Mouse (Mus musculus) heart, embryonic 12.5 days (tissue): ENCODE results near the gene Gm28372. TPM values are rescaled to one million over a fixed set of nuclear protein-coding genes. Genes with fewer than 3 reads are reported as not detected.

Experiments
- ATAC-seq: fragments of 200-750 bp; cut with Nextera tagmentation; 2 replicates; pipeline ENCODE4 v1.8.0; 2017; ENCODE audit warnings: moderate TSS enrichment, moderate library complexity; ENCODE audit not compliant: insufficient number of reproducible peaks, low FRiP score
- H3K27ac ChIP-seq: fragments of 300-500 bp; sonication (generic); 2 replicates; pipeline ENCODE4 v1.5.1; 2016; ENCODE audit warnings: mild to moderate bottlenecking, moderate library complexity; ENCODE audit not compliant: poor library complexity, severe bottlenecking
- H3K27me3 ChIP-seq: fragments of 300-500 bp; sonication (generic); replicated peaks from 2 replicates; pipeline ENCODE4 v1.6.1; 2016; ENCODE audit warnings: mild to moderate bottlenecking, moderate library complexity
- H3K36me3 ChIP-seq: fragments of 300-500 bp; sonication (generic); 2 replicates; pipeline ENCODE4 v1.6.1; 2016; ENCODE audit warnings: mild to moderate bottlenecking, moderate library complexity
- H3K4me1 ChIP-seq: fragments of 300-500 bp; sonication (generic); replicated peaks from 2 replicates; pipeline ENCODE4 v1.6.1; 2016; ENCODE audit warnings: mild to moderate bottlenecking
- H3K4me2 ChIP-seq: fragments of 300-500 bp; sonication (generic); 2 replicates; pipeline ENCODE4 v1.6.1; 2016; ENCODE audit warnings: mild to moderate bottlenecking, moderate library complexity
- H3K4me3 ChIP-seq: fragments of 300-500 bp; sonication (generic); 2 replicates; pipeline ENCODE4 v1.5.1; 2016; ENCODE audit warnings: mild to moderate bottlenecking
- H3K9ac ChIP-seq: fragments of 300-500 bp; sonication (generic); 2 replicates; pipeline ENCODE4 v1.6.1; 2016; ENCODE audit warnings: mild to moderate bottlenecking, moderate library complexity
- H3K9me3 ChIP-seq: fragments of 300-500 bp; sonication (generic); replicated peaks from 2 replicates; pipeline ENCODE4 v1.6.1; 2016; ENCODE audit warnings: mild to moderate bottlenecking, moderate library complexity
- WGBS: fragments of 180-500 bp; shearing (Covaris S2); methylation state at CpG from one replicate; pipeline ENCODE4 v1.1.7; 2016; 5-methylcytosine and 5-hydroxymethylcytosine counted together
- polyA plus RNA-seq: library from polyadenylated mRNA; unstranded; fragments of >200 nt; fragmentation: Nextera tagmentation; extraction: Ambion mirVana; gene quantifications from 2 replicates; pipeline ENCODE4 v1.2.1, GENCODE M21; 2016

The Gm28372 gene
- polyA plus RNA-seq, 1 experiment from 2014 or later: 0.09 TPM

DNA sequence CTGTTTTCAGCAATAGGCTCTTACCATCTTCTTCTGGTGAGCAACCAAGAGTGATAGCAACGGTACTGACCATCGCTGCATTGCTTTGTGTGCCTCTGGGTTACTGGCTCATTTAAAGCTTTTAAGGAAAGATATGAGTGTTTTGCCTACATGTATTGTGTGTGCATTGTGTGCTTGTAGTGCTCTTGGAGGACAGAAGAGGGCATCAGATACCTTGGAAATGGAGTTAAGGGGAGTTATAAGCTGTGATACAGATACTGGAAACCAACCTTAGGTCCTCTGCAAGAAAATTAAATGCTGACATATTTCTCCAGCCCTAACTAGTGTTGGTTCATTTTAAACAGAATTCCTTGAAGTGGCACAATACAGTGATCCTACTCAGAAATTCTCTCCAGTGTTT is 16.2 kb upstream of the Gm28372 start:
- H3K9ac ChIP-seq: no peak overlapping the region
- no peak for ATAC-seq
- WGBS: 72% methylated on average over 2 of the region's 2 CpGs
- peaks cover 4% of the 10 kb centered on the region; the same call in 1 of the 2 replicates for H3K27me3 ChIP-seq
- H3K9me3 ChIP-seq: 0 out of 2 replicates have a peak, but pooled peaks cover 5% of the 10 kb centered on the region
- H3K4me2 ChIP-seq: no peak overlapping the region
- no peaks in the 10 kb centered on the region for H3K4me1 ChIP-seq
- peaks cover 19% of the 10 kb centered on the region for H3K36me3 ChIP-seq
- no peak overlapping the region for H3K27ac ChIP-seq
- H3K4me3 ChIP-seq: no peak overlapping the region

- Histone ChIP-seq H3K4me1 (no peaks in the 10 kb centered on the region), H3K36me3 (peaks cover 33% of the 10 kb centered on the region), H3K27me3 (peaks cover 3% of the 10 kb centered on the region; the same call in 1 of the 2 replicates), H3K27ac (no peak overlapping the region), H3K9me3 (no peaks in the 10 kb centered on the region), H3K9ac (no peak overlapping the region), H3K4me2 (no peak overlapping the region), H3K4me3 (no peak overlapping the region)
- 78% methylated on average over 11 of the region's 11 CpGs for WGBS
- ATAC-seq: no peak
These were observed 13.9 kb upstream of the Gm28372 start for GRCm38 (mm10) chr2:130390993-130391625.

GRCm38 (mm10) chr2:130392836-130393235 is 12.2 kb upstream of the Gm28372 start:
- ATAC-seq: no peak
- H3K27ac ChIP-seq: no peak overlapping the region
- 0 out of 2 replicates have a peak, but pooled peaks cover 2% of the 10 kb centered on the region for H3K4me1 ChIP-seq
- WGBS: 77% methylated on average over 3 of the region's 3 CpGs
- no peak overlapping the region for H3K9ac ChIP-seq
- H3K27me3 ChIP-seq: no peaks in the 10 kb centered on the region
- H3K4me3 ChIP-seq: no peak overlapping the region
- no peak overlapping the region for H3K4me2 ChIP-seq
- H3K9me3 ChIP-seq: no peaks in the 10 kb centered on the region
- H3K36me3 ChIP-seq: peaks cover 33% of the 10 kb centered on the region

DNA sequence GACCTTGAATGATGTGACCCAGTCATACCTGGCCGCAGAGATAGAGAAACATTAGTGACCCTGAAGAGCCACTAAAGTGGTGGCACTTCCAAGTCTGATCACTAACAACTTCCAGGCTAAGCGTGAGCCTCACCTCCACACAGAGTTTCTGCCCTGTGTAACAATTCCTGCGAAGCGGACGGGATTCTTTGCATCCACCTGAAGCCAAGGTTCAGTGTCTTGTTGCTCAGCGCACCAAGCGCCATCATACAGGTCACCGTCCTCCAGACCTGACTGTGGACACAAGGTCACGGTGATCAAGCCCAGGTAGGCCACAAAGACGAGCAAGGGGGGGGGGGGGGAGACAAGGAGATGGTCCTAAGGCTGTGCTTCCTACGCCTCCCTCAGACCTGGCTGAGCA is 9.3 kb upstream of the Gm28372 start:
- Histone ChIP-seq H3K36me3 (peaks cover 33% of the 10 kb centered on the region), H3K4me3 (no peak overlapping the region)
- 87% methylated on average over 11 of the region's 11 CpGs for WGBS

GRCm38 (mm10) chr2:130397186-130397985 is 7.7 kb upstream of the Gm28372 start, which contains the start of gene Cpxm1:
Gene Cpxm1, minus strand, starts transcription at chr2:130397574.
- peak within 1 kb of the TSS; percentile 81 for H3K9ac ChIP-seq
- 0 out of 2 replicates have a peak, but pooled peaks cover 6% of the 10 kb centered on the region for H3K4me1 ChIP-seq
- H3K27ac ChIP-seq: 0 out of 2 replicates have a peak within 1 kb of the TSS, but pooled peaks have one; percentile 32
- WGBS: under 1% methylated on average over 36 of the region's 53 CpGs
- peak within 1 kb of the TSS; percentile 96 for H3K4me2 ChIP-seq
- H3K27me3 ChIP-seq: 0 out of 2 replicates have a peak, but pooled peaks cover 8% of the 10 kb centered on the region
- H3K4me3 ChIP-seq: peak within 1 kb of the TSS; percentile 72
- H3K36me3 ChIP-seq: peaks cover 25% of the 10 kb centered on the region
- no peaks in the 10 kb centered on the region for H3K9me3 ChIP-seq
- ATAC-seq: peak; percentile 85

More for the DNA sequence above, 9.3 kb upstream of the Gm28372 start:
- Histone ChIP-seq H3K27me3 (0 out of 2 replicates have a peak, but pooled peaks cover 8% of the 10 kb centered on the region), H3K4me2 (no peak overlapping the region), H3K9me3 (no peaks in the 10 kb centered on the region), H3K4me1 (0 out of 2 replicates have a peak, but pooled peaks cover 6% of the 10 kb centered on the region), H3K9ac (no peak overlapping the region), H3K27ac (no peak overlapping the region)
- no peak for ATAC-seq

GRCm38 (mm10) chr2:130398091-130398490 is 6.9 kb upstream of the Gm28372 start:
- no peak for ATAC-seq
- Histone ChIP-seq H3K27ac (no peak overlapping the region), H3K9ac (peak overlapping the region; percentile 81; the same call in 1 of the 2 replicates), H3K4me1 (0 out of 2 replicates have a peak, but pooled peaks cover 6% of the 10 kb centered on the region), H3K9me3 (no peaks in the 10 kb centered on the region), H3K4me3 (peak overlapping the region; percentile 72), H3K27me3 (0 out of 2 replicates have a peak, but pooled peaks cover 8% of the 10 kb centered on the region), H3K36me3 (peaks cover 20% of the 10 kb centered on the region), H3K4me2 (peak overlapping the region; percentile 96)
- whole genome bisulfite sequencing: 11% methylated on average over 14 of the region's 14 CpGs

- Histone ChIP-seq H3K27ac (no peak overlapping the region), H3K9me3 (no peaks in the 10 kb centered on the region), H3K9ac (no peak overlapping the region), H3K27me3 (0 out of 2 replicates have a peak, but pooled peaks cover 8% of the 10 kb centered on the region), H3K36me3 (0 out of 2 replicates have a peak, but pooled peaks cover 4% of the 10 kb centered on the region), H3K4me3 (no peak overlapping the region), H3K4me2 (no peak overlapping the region), H3K4me1 (0 out of 2 replicates have a peak, but pooled peaks cover 6% of the 10 kb centered on the region)
- 82% methylated on average over 1 of the region's 1 CpGs for WGBS
- ATAC-seq: no peak
These were observed 5.0 kb upstream of the Gm28372 start for GRCm38 (mm10) chr2:130400046-130400445.

DNA sequence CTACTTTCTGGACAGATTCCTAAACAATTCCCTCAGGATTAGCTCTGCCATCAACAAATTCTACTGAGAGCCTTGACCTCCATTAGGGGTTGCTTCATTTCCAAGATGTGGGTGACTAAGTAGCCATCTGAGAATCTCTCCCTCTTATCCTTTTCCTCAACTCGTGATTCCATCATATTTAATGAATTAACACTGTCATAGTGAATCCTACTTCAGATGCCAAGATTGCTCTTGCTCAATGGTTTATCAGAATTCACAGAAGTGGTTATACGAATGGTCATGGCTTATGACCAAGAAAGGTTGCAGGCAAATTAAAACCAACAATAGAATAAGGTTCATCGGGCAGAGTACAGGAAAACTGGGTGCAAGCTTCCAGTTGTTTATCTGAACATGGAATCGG is 3.1 kb upstream of the Gm28372 start:
- no peak for ATAC-seq
- no peak overlapping the region for H3K9ac ChIP-seq
- 70% methylated on average over 4 of the region's 4 CpGs for WGBS
- no peak overlapping the region for H3K4me2 ChIP-seq
- 0 out of 2 replicates have a peak, but pooled peaks cover 16% of the 10 kb centered on the region for H3K27me3 ChIP-seq
- no peak overlapping the region for H3K27ac ChIP-seq
- H3K4me1 ChIP-seq: 0 out of 2 replicates have a peak, but pooled peaks cover 6% of the 10 kb centered on the region
- H3K4me3 ChIP-seq: no peak overlapping the region
- no peaks in the 10 kb centered on the region for H3K9me3 ChIP-seq
- H3K36me3 ChIP-seq: no peaks in the 10 kb centered on the region

DNA sequence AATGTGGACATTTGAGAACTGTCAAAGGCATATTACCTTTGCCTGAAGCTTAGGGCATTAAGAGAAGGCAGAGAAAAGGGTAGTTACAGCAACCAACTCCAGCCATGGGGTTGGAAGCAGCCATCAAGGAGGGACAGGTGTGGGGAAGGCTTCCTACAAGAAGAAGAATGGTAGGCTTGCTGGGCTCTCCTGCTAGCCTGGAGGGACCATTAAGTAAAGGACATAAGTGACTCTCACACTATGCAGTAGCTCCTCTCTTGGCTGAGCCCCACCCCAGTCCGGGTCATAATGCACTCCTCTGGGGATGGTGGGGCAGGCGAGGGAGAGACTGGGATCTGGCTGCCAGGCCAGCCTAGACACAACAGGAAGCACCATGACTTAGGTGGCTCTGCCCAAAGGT is 1.1 kb downstream of the Gm28372 start, which contains the start of gene Tmem239:
Gene Tmem239, plus strand, starts transcription at position 301 of the 400 bp plus-strand sequence.
- no peak within 1 kb of the TSS for H3K27ac ChIP-seq
- ATAC-seq: 0 out of 2 replicates have a peak, but pooled peaks have one; percentile 18
- 76% methylated on average over 2 of the region's 2 CpGs for WGBS
- no peak within 1 kb of the TSS for H3K4me3 ChIP-seq
- H3K27me3 ChIP-seq: 0 out of 2 replicates have a peak, but pooled peaks cover 8% of the 10 kb centered on the region
- no peak within 1 kb of the TSS for H3K4me2 ChIP-seq
- no peak within 1 kb of the TSS for H3K9ac ChIP-seq
- no peaks in the 10 kb centered on the region for H3K36me3 ChIP-seq
- no peaks in the 10 kb centered on the region for H3K9me3 ChIP-seq
- no peaks in the 10 kb centered on the region for H3K4me1 ChIP-seq

DNA sequence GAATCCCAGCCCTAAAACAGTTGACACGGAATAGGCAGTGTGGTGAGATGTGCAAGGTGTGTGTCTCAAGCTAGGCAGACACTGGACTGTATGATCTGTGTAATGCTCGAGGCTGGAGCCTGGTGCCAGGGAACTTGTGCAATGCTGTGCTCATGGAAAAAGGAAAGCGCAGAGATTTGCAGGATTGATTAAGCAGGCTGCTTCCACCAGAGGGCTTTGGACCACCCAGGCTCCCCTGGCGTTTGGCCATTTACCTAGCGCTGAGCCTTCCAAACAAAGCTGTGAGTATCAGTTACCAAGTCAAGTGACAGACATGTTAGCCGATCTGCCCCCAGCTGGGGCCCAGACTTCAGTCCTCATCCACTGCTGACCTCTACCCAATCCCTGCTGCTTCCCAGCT is 3.2 kb downstream of the Gm28372 start:
- no peak for ATAC-seq
- Histone ChIP-seq H3K4me3 (no peak overlapping the region), H3K9me3 (no peaks in the 10 kb centered on the region), H3K4me2 (no peak overlapping the region), H3K27ac (no peak overlapping the region), H3K4me1 (peaks cover 3% of the 10 kb centered on the region; the same call in 1 of the 2 replicates), H3K36me3 (no peaks in the 10 kb centered on the region), H3K27me3 (0 out of 2 replicates have a peak, but pooled peaks cover 8% of the 10 kb centered on the region), H3K9ac (no peak overlapping the region)
- WGBS: 16% methylated on average over 6 of the region's 6 CpGs
